Mouse (Mus musculus) ES-Bruce4 (cell line): ENCODE measurements at regions not wholly inside any gene's neighbourhood (a gene's known extent, or its start where the extent isn't known, plus 50 kb on each side); places are given as distances from the start of the nearest gene placed in this dataset.

Experiments used
- CTCF ChIP-seq: IDR thresholded peaks from one replicate; pipeline ENCODE4 v1.8.1; 2011; ENCODE audit warnings: low read depth, low read length
- EP300 ChIP-seq: IDR thresholded peaks from 2 replicates; pipeline ENCODE4 v1.6.1; 2011; ENCODE audit warnings: low read depth, low read length; ENCODE audit not compliant: insufficient read depth
- POLR2A ChIP-seq: IDR thresholded peaks from one replicate; pipeline ENCODE4 v1.8.1; 2011; ENCODE audit warnings: low read length; ENCODE audit not compliant: insufficient read depth

- TF ChIP-seq POLR2A, result no peak
- TF ChIP-seq CTCF, result no peak
- no peak for TF ChIP-seq EP300
Observed at GRCm38 (mm10) chr3:8257293-8257692, 1352.6 kb downstream of the Zfp704 start.
